8 mouse cellular contexts compared by ENCODE assay signal in the genomic region with DNA sequence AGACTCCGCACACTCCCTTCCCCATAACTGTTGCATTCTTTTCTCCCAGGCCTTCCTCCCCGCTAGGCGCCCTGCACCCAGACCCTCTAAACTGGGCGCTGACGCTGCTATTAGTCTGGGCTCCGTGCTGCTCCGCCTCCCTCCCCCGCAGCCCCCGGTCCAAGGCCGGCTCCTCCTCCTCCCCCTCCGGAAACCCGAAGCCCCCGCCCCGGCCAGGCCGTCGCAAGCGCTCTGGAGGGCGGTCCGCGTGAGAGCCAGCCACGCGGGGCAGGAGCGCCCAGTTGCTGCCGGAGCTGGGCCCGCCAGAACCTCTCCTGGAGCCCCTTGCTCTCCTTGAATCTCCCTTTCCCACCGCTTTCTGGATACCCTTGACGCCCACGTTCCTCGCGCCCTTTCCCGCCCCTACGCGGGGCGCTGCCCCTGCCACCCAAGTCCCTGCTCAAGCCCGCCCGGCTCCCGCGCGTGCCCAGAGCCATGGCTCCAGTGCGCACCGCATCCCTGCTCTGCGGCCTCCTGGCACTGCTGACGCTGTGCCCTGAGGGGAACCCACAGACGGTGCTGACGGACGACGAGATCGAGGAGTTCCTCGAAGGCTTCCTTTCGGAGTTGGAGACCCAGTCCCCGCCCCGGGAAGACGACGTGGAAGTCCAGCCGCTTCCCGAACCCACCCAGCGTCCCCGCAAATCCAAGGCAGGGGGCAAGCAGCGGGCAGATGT. TPM values are rescaled to one million over a fixed set of nuclear protein-coding genes. Genes with fewer than 3 reads are reported as not detected.
DNase-seq lines count a peak whose midpoint lies in the region; ATAC-seq and TF ChIP-seq lines count a peak whose summit lies in the region.

A gene (plus strand): TSS at position 270 of the 716 bp plus-strand sequence.

- no peaks in the 10 kb centered on the region for H3K9me3 ChIP-seq in E14TG2a.4 (ENCODE audit: low read length)
- H3K9me3 ChIP-seq in hindbrain, embryonic 13.5 days: no peaks in the 10 kb centered on the region
- no peaks in the 10 kb centered on the region for H3K9me3 ChIP-seq in midbrain, embryonic 12.5 days

- TF ChIP-seq CTCF in E14TG2a.4 (conservative IDR thresholded peaks at IDR 0.05; ENCODE audit: low read length): no peak
- TF ChIP-seq CTCF in gastrocnemius, adult 2 months (IDR thresholded peaks at IDR 0.05): no peak

- peak within 1 kb of the TSS; percentile 62 for H3K4me2 ChIP-seq in hindbrain, embryonic 13.5 days
- H3K4me2 ChIP-seq in midbrain, embryonic 12.5 days (replicated peaks): peak within 1 kb of the TSS; percentile 54

- peak; percentile 90 for DNase-seq in adrenal gland, postnatal 10 days
- DNase-seq in gastrocnemius, adult 2 months: peak; percentile 80
- DNase-seq in left cerebral cortex, postnatal 4 days: peak; percentile 39
- DNase-seq in thymus, postnatal 4 days: peak; percentile 58
- DNase-seq in cerebellum, adult 18-20 months: no peak

- peak within 1 kb of the TSS; percentile 81 for H3K4me3 ChIP-seq in E14TG2a.4 (replicated peaks; ENCODE audit: low read length)
- H3K4me3 ChIP-seq in gastrocnemius, adult 2 months: peak within 1 kb of the TSS; percentile 82
- H3K4me3 ChIP-seq in hindbrain, embryonic 13.5 days: peak within 1 kb of the TSS; percentile 36
- H3K4me3 ChIP-seq in midbrain, embryonic 12.5 days: peak within 1 kb of the TSS; percentile 37

- H3K27ac ChIP-seq in gastrocnemius, adult 2 months: peak within 1 kb of the TSS; percentile 89
- H3K27ac ChIP-seq in hindbrain, embryonic 13.5 days: no peak within 1 kb of the TSS
- no peak within 1 kb of the TSS for H3K27ac ChIP-seq in midbrain, embryonic 12.5 days (replicated peaks)

- intact Hi-C loops in gastrocnemius, adult 2 months (cut with DNase I): no loop called here
- intact Hi-C loops in left cerebral cortex, postnatal 4 days (cut with DNase I): no loop called here

- H3K36me3 ChIP-seq in E14TG2a.4 (ENCODE audit: insufficient read depth, low read length): peaks cover 17% of the 10 kb centered on the region
- no peaks in the 10 kb centered on the region for H3K36me3 ChIP-seq in hindbrain, embryonic 13.5 days
- no peaks in the 10 kb centered on the region for H3K36me3 ChIP-seq in midbrain, embryonic 12.5 days

- ATAC-seq in hindbrain, embryonic 13.5 days (ENCODE audit: low FRiP score): 0 out of 2 replicates have a peak, but pooled peaks have one; percentile 24
- ATAC-seq in midbrain, embryonic 12.5 days (ENCODE audit: low FRiP score, low read depth): no peak

- WGBS in hindbrain, embryonic 13.5 days: 4% methylated on average over 59 of the region's 59 CpGs
- WGBS in midbrain, embryonic 12.5 days: 3% methylated on average over 57 of the region's 59 CpGs

- peaks cover 26% of the 10 kb centered on the region for H3K4me1 ChIP-seq in E14TG2a.4 (replicated peaks; ENCODE audit: low read depth, low read length)
- peaks cover 17% of the 10 kb centered on the region for H3K4me1 ChIP-seq in hindbrain, embryonic 13.5 days (replicated peaks)
- H3K4me1 ChIP-seq in midbrain, embryonic 12.5 days: peaks cover 13% of the 10 kb centered on the region

- peaks cover 65% of the 10 kb centered on the region for H3K27me3 ChIP-seq in E14TG2a.4 (ENCODE audit: insufficient read depth, low read length)
- peaks cover 53% of the 10 kb centered on the region for H3K27me3 ChIP-seq in hindbrain, embryonic 13.5 days
- H3K27me3 ChIP-seq in midbrain, embryonic 12.5 days: peaks cover 56% of the 10 kb centered on the region

- H3K9ac ChIP-seq in hindbrain, embryonic 13.5 days: peak within 1 kb of the TSS; percentile 67
- peak within 1 kb of the TSS; percentile 51 for H3K9ac ChIP-seq in midbrain, embryonic 12.5 days (replicated peaks)

RNA-seq across cellular contexts. Expression of the gene that starts here (rescaled TPM):
- total RNA-seq in adrenal gland, postnatal 10 days (2021): 100 to 1,000 TPM; 153 to 172 TPM
- total RNA-seq in gastrocnemius, adult 2 months (2021): 10 to 100 TPM; 52.8 to 72.3 TPM
- polyA plus RNA-seq in hindbrain, embryonic 13.5 days (2015; fragmentation: Nextera tagmentation; extraction: Ambion mirVana): 21.9 and 24.5 TPM in 2 replicates
- 10 to 100 TPM; 20.4 to 24.8 TPM for total RNA-seq in left cerebral cortex, postnatal 4 days (2021)
- 33.1 and 51.5 TPM in 2 replicates for polyA plus RNA-seq in midbrain, embryonic 12.5 days (2016; fragmentation: Nextera tagmentation; extraction: Ambion mirVana)

Comparison
In these comparisons a context has a peak if more than half of its experiments do, and no peak if none do; other contexts are left out.
1. DNase-seq: peak in adrenal gland, postnatal 10 days (single experiment), gastrocnemius, adult 2 months (single experiment), left cerebral cortex, postnatal 4 days (single experiment) and thymus, postnatal 4 days (single experiment); none in cerebellum, adult 18-20 months (0 of 2).
2. Peak in every context shown above with its lines, with median percentiles within 50 percentile points of each other: H3K4me3 ChIP-seq.